ENCODE assay signal across 22 mouse cellular contexts in genomic region chr11:82874924-82875323, GRCm38 (mm10). TPM values are rescaled to one million over a fixed set of nuclear protein-coding genes. Genes with fewer than 3 reads are reported as not detected.
A peak's percentile ranks its signal among the peaks of the same experiment; 100 is the strongest.
DNase-seq lines count a peak whose midpoint lies in the region; ATAC-seq and TF ChIP-seq lines count a peak whose summit lies in the region.
"Had no signal": no experiment of that assay in that cellular context is flagged by ENCODE, and none has a peak within 500 bp of the region (broad histone marks: within the 10 kb centered on the region; RNA-seq: fewer than 3 reads in every experiment).

No protein-coding gene starts in this region.

- no peak for TF ChIP-seq POLR2A in heart, adult 2 months (IDR thresholded peaks at IDR 0.05; ENCODE audit: insufficient read depth, low read depth, low read length)

- 12% methylated on average over 5 of the region's 5 CpGs for WGBS in heart, embryonic 12.5 days
- 23% methylated on average over 5 of the region's 5 CpGs for WGBS in heart, adult 2 months
- WGBS in liver, embryonic 14.5 days (ENCODE audit: insufficient replicate concordance), result 12% methylated on average over 5 of the region's 5 CpGs

- H3K36me3 ChIP-seq in heart, embryonic 12.5 days, result peaks cover 12% of the 10 kb centered on the region
- no peaks in the 10 kb centered on the region for H3K36me3 ChIP-seq in heart, adult 2 months (ENCODE audit: control insufficient read depth, insufficient read depth, low read length)
- H3K36me3 ChIP-seq in liver, embryonic 14.5 days (replicated peaks; ENCODE audit: control insufficient read depth, insufficient read depth, low read depth), result no peaks in the 10 kb centered on the region

- TF ChIP-seq CTCF in heart, adult 2 months (IDR thresholded peaks at IDR 0.05), result no peak
- TF ChIP-seq CTCF in liver, embryonic 14.5 days (IDR thresholded peaks at IDR 0.05; ENCODE audit: low read depth), result no peak

- no peak overlapping the region for H3K4me3 ChIP-seq in heart, embryonic 12.5 days
- H3K4me3 ChIP-seq in heart, adult 2 months, result no peak overlapping the region
- H3K4me3 ChIP-seq in liver, embryonic 14.5 days (ENCODE audit: insufficient read depth in 1 of 2, low read depth in 2 of 2, low read length in 2 of 2), result no peak overlapping the region
- H3K4me3 ChIP-seq: limb, embryonic 10.5 days; midbrain, embryonic 12.5 days; neural tube, embryonic 13.5 days had no signal

- H3K4me1 ChIP-seq in heart, embryonic 12.5 days (replicated peaks), result peaks cover 9% of the 10 kb centered on the region
- H3K4me1 ChIP-seq in heart, adult 2 months (ENCODE audit: control insufficient read depth, insufficient read depth, low read length), result no peaks in the 10 kb centered on the region
- peaks cover 0 to 8% of the 10 kb centered on the region in 2 experiments; a peak in 2 of 4 replicates for H3K4me1 ChIP-seq in liver, embryonic 14.5 days (replicated peaks; ENCODE audit: control insufficient read depth in 2 of 2, insufficient read depth in 2 of 2, low read length in 1 of 2)

- peak overlapping the region; percentile 43 for H3K4me2 ChIP-seq in heart, embryonic 12.5 days
- H3K4me2 ChIP-seq in liver, embryonic 14.5 days (ENCODE audit: low read depth), result peak overlapping the region; percentile 40
- H3K4me2 ChIP-seq: midbrain, embryonic 12.5 days; neural tube, embryonic 13.5 days had no signal

- H3K9ac ChIP-seq in heart, embryonic 12.5 days, result no peak overlapping the region
- H3K9ac ChIP-seq in heart, adult 2 months (ENCODE audit: low read depth, low read length), result no peak overlapping the region
- H3K9ac ChIP-seq in liver, embryonic 14.5 days (replicated peaks), result peak overlapping the region; percentile 40; the same call in 1 of the 2 replicates
- H3K9ac ChIP-seq: midbrain, embryonic 12.5 days; neural tube, embryonic 13.5 days had no signal

- no peak for TF ChIP-seq EP300 in heart, adult 2 months (IDR thresholded peaks at IDR 0.05; ENCODE audit: insufficient read depth, low read depth, low read length)
- peak; percentile 11; the same call in 1 of the 2 replicates for TF ChIP-seq EP300 in liver, embryonic 14.5 days (IDR thresholded peaks at IDR 0.05; ENCODE audit: low read depth)

- DNase-seq in heart, adult 2 months, result no peak
- peak; percentile 11 for DNase-seq in ovary, adult 18-20 months (ENCODE audit: low spot score)
- DNase-seq in ovary, postnatal 14 days (ENCODE audit: low spot score), result no peak
- DNase-seq in liver, embryonic 14.5 days (ENCODE audit: low read depth in 3 of 3, low spot score in 3 of 3), result peak in 1 of 3 experiments; percentile 33
- no peak for DNase-seq in gastrocnemius, postnatal 36 days
- DNase-seq: cerebellum, adult 8-10 months; heart, postnatal 36 days; kidney, postnatal 4 days; layer of hippocampus, adult 9-11 months; lung, adult 18-20 months; lung, postnatal 36 days; spleen, adult 18-20 months; thymus, postnatal 36 days had no signal

- intact Hi-C loops in heart, adult 2 months (cut with DNase I), result loop anchor here (5.0 kb wide), 2 partner anchors 38 to 128 kb away; no protein-coding TSS in a partner anchor
- intact Hi-C loops in gastrocnemius, postnatal 36 days (cut with DNase I), result loop anchor here (5.0 kb wide), 1 partner anchor 113 kb away; the partner anchor contains the start of genes Cct6b and Zfp830

- H3K79me2 ChIP-seq in heart, adult 2 months (replicated peaks; ENCODE audit: control insufficient read depth, insufficient read depth, low read length), result no peaks in the 10 kb centered on the region

- 0 out of 2 replicates have a peak overlapping the region, but pooled peaks have one; percentile 10 for H3K27ac ChIP-seq in heart, embryonic 12.5 days (ENCODE audit: poor library complexity, severe bottlenecking)
- H3K27ac ChIP-seq in heart, adult 2 months, result no peak overlapping the region
- H3K27ac ChIP-seq in liver, embryonic 14.5 days, result peak overlapping the region; percentile 50; the same call in 1 of the 2 replicates
- H3K27ac ChIP-seq: limb, embryonic 10.5 days; midbrain, embryonic 12.5 days; neural tube, embryonic 13.5 days had no signal

- no peaks in the 10 kb centered on the region for H3K9me3 ChIP-seq in heart, embryonic 12.5 days (replicated peaks)
- H3K9me3 ChIP-seq in liver, embryonic 14.5 days (ENCODE audit: control insufficient read depth, low read length), result no peaks in the 10 kb centered on the region
- H3K9me3 ChIP-seq: limb, embryonic 10.5 days; midbrain, embryonic 12.5 days; neural tube, embryonic 13.5 days had no signal

- no peaks in the 10 kb centered on the region for H3K27me3 ChIP-seq in heart, embryonic 12.5 days (replicated peaks)
- no peaks in the 10 kb centered on the region for H3K27me3 ChIP-seq in heart, adult 2 months (ENCODE audit: control insufficient read depth, insufficient read depth, low read length)
- no peaks in the 10 kb centered on the region for H3K27me3 ChIP-seq in liver, embryonic 14.5 days (ENCODE audit: control insufficient read depth, insufficient read depth, low read length)
- H3K27me3 ChIP-seq: neural tube, embryonic 13.5 days had no signal

- 0 out of 2 replicates have a peak, but pooled peaks have one; percentile 27 for ATAC-seq in heart, embryonic 12.5 days (ENCODE audit: insufficient number of reproducible peaks, low FRiP score)
- ATAC-seq in liver, embryonic 14.5 days (ENCODE audit: insufficient read depth), result no peak
- no peak for ATAC-seq in CD4-positive, CD25-positive, alpha-beta regulatory T cell, adult 4 months
- ATAC-seq: forebrain, embryonic 16.5 days; hindbrain, embryonic 16.5 days; intestine, embryonic 16.5 days had no signal

RNA-seq across cellular contexts. Expression of gene Rffl, which starts 3.9 kb away (rescaled TPM):
- 6.7 and 6.8 TPM in 2 replicates for polyA plus RNA-seq in heart, embryonic 12.5 days (2016; fragmentation: Nextera tagmentation; extraction: Ambion mirVana)
- total RNA-seq in heart, adult 2 months (2021), result 1 to 10 TPM; 4.0 to 4.3 TPM
- 4.6 and 5.9 TPM in 2 replicates for polyA plus RNA-seq in heart, adult 2 months (2012; rRNA removed)
- polyA plus RNA-seq in liver, embryonic 14.5 days (2012; rRNA removed), result 12.6 and 12.9 TPM in 2 replicates
- 19.0 and 20.6 TPM in 2 replicates for polyA plus RNA-seq in liver, embryonic 14.5 days (2014; fragmentation: Nextera tagmentation; extraction: Ambion mirVana)
- polyA plus RNA-seq in CD4-positive, CD25-positive, alpha-beta regulatory T cell, adult 4 months (2017; shearing (Covaris generic)), result 10 to 100 TPM in 1 of 2 experiments, 1 to 10 TPM in 1; 8.6 to 10.2 TPM
- 1 to 10 TPM; 5.6 to 9.7 TPM for total RNA-seq in gastrocnemius, postnatal 36 days (2021)

RNA-seq across cellular contexts. Expression of gene Rad51d, which starts 15.5 kb away (rescaled TPM):
- polyA plus RNA-seq in heart, embryonic 12.5 days (2016; fragmentation: Nextera tagmentation; extraction: Ambion mirVana), result 13.0 and 14.6 TPM in 2 replicates
- 1 to 10 TPM; 8.5 to 9.5 TPM for total RNA-seq in heart, adult 2 months (2021)
- 8.6 and 10.1 TPM in 2 replicates for polyA plus RNA-seq in heart, adult 2 months (2012; rRNA removed)
- 2.8 and 3.5 TPM in 2 replicates for polyA plus RNA-seq in liver, embryonic 14.5 days (2012; rRNA removed)
- polyA plus RNA-seq in liver, embryonic 14.5 days (2014; fragmentation: Nextera tagmentation; extraction: Ambion mirVana), result 5.8 and 6.8 TPM in 2 replicates
- polyA plus RNA-seq in CD4-positive, CD25-positive, alpha-beta regulatory T cell, adult 4 months (2017; shearing (Covaris generic)), result 10 to 100 TPM; 26.7 to 35.3 TPM
- total RNA-seq in gastrocnemius, postnatal 36 days (2021), result 1 to 10 TPM; 2.9 to 4.0 TPM

RNA-seq across cellular contexts. Expression of gene Fndc8, which starts 17.0 kb away (rescaled TPM):
- polyA plus RNA-seq in heart, embryonic 12.5 days (2016; fragmentation: Nextera tagmentation; extraction: Ambion mirVana), result 0.10 and 0.12 TPM in 2 replicates
- total RNA-seq in heart, adult 2 months (2021), result not detected
- 0.06 TPM in 1 of 2 replicates, not detected in the other for polyA plus RNA-seq in heart, adult 2 months (2012; rRNA removed)
- 0.07 and 0.09 TPM in 2 replicates for polyA plus RNA-seq in liver, embryonic 14.5 days (2012; rRNA removed)
- 0.04 and 0.18 TPM in 2 replicates for polyA plus RNA-seq in liver, embryonic 14.5 days (2014; fragmentation: Nextera tagmentation; extraction: Ambion mirVana)
- polyA plus RNA-seq in CD4-positive, CD25-positive, alpha-beta regulatory T cell, adult 4 months (2017; shearing (Covaris generic)), result under 1 TPM in 1 of 2 experiments, not detected in 1; 0.24 TPM
- not detected for total RNA-seq in gastrocnemius, postnatal 36 days (2021)
- total RNA-seq: heart, postnatal 36 days; left cerebral cortex, adult 8-10 months had no signal

RNA-seq across cellular contexts. Expression of gene Nle1, which starts 33.3 kb away (rescaled TPM):
- 20.0 and 22.0 TPM in 2 replicates for polyA plus RNA-seq in heart, embryonic 12.5 days (2016; fragmentation: Nextera tagmentation; extraction: Ambion mirVana)
- total RNA-seq in heart, adult 2 months (2021), result 10 to 100 TPM in 1 of 2 experiments, 1 to 10 TPM in 1; 8.4 to 11.4 TPM
- polyA plus RNA-seq in heart, adult 2 months (2012; rRNA removed), result 17.7 and 24.0 TPM in 2 replicates
- 26.1 and 27.2 TPM in 2 replicates for polyA plus RNA-seq in liver, embryonic 14.5 days (2012; rRNA removed)
- polyA plus RNA-seq in liver, embryonic 14.5 days (2014; fragmentation: Nextera tagmentation; extraction: Ambion mirVana), result 11.9 and 13.8 TPM in 2 replicates
- 10 to 100 TPM; 44.3 to 71.1 TPM for polyA plus RNA-seq in CD4-positive, CD25-positive, alpha-beta regulatory T cell, adult 4 months (2017; shearing (Covaris generic))
- total RNA-seq in gastrocnemius, postnatal 36 days (2021), result 10 to 100 TPM in 1 of 2 experiments, 1 to 10 TPM in 1; 9.1 to 10.5 TPM

RNA-seq across cellular contexts. Expression of gene Unc45b, which starts 35.4 kb away (rescaled TPM):
- polyA plus RNA-seq in heart, embryonic 12.5 days (2016; fragmentation: Nextera tagmentation; extraction: Ambion mirVana), result 199 and 203 TPM in 2 replicates
- total RNA-seq in heart, adult 2 months (2021), result 100 to 1,000 TPM; 167 to 190 TPM
- 107 and 159 TPM in 2 replicates for polyA plus RNA-seq in heart, adult 2 months (2012; rRNA removed)
- 0.21 and 0.45 TPM in 2 replicates for polyA plus RNA-seq in liver, embryonic 14.5 days (2012; rRNA removed)
- polyA plus RNA-seq in liver, embryonic 14.5 days (2014; fragmentation: Nextera tagmentation; extraction: Ambion mirVana), result 0.57 and 0.95 TPM in 2 replicates
- under 1 TPM in 1 of 2 experiments, not detected in 1; 0.12 TPM for polyA plus RNA-seq in CD4-positive, CD25-positive, alpha-beta regulatory T cell, adult 4 months (2017; shearing (Covaris generic))
- 100 to 1,000 TPM; 158 to 168 TPM for total RNA-seq in gastrocnemius, postnatal 36 days (2021)
